Comparison of ENCODE assay signal across 18 mouse cellular contexts in genomic region chr5:31610376-31611086, GRCm38 (mm10). TPM values are rescaled to one million over a fixed set of nuclear protein-coding genes. Genes with fewer than 3 reads are reported as not detected.
DNase-seq lines count a peak whose midpoint lies in the region; ATAC-seq and TF ChIP-seq lines count a peak whose summit lies in the region.
"Had no signal": no experiment of that assay in that cellular context is flagged by ENCODE, and none has a peak within 500 bp of the region (broad histone marks: within the 10 kb centered on the region; RNA-seq: fewer than 3 reads in every experiment).

No protein-coding gene starts in this region.

- TF ChIP-seq CTCF in intestine, postnatal 0 days (IDR thresholded peaks at IDR 0.05; ENCODE audit: low read depth): no peak

- H3K4me3 ChIP-seq in heart, embryonic 10.5 days: no peak overlapping the region
- H3K4me3 ChIP-seq in intestine, postnatal 0 days (ENCODE audit: low read depth, low read length): no peak overlapping the region
- H3K4me3 ChIP-seq in hindbrain, embryonic 12.5 days: no peak overlapping the region
- H3K4me3 ChIP-seq: limb, embryonic 15.5 days; megakaryocyte, embryonic 14.5 days had no signal

- no peaks in the 10 kb centered on the region for H3K36me3 ChIP-seq in heart, embryonic 10.5 days
- H3K36me3 ChIP-seq in intestine, postnatal 0 days (ENCODE audit: control insufficient read depth, insufficient read depth): no peaks in the 10 kb centered on the region
- peaks cover under 1% of the 10 kb centered on the region; the same call in 1 of the 2 replicates for H3K36me3 ChIP-seq in hindbrain, embryonic 12.5 days
- H3K36me3 ChIP-seq: limb, embryonic 15.5 days had no signal

- no peaks in the 10 kb centered on the region for H3K9me3 ChIP-seq in heart, embryonic 10.5 days
- no peaks in the 10 kb centered on the region for H3K9me3 ChIP-seq in intestine, postnatal 0 days (ENCODE audit: control insufficient read depth)
- no peaks in the 10 kb centered on the region for H3K9me3 ChIP-seq in hindbrain, embryonic 12.5 days (replicated peaks)
- H3K9me3 ChIP-seq: limb, embryonic 15.5 days; megakaryocyte, embryonic 14.5 days had no signal

- DNase-seq in heart, embryonic 10.5 days (ENCODE audit: low spot score): no peak
- no peak for DNase-seq in heart, postnatal 4 days
- DNase-seq in lung, postnatal 10 days: peak; percentile 19
- no peak for DNase-seq in lung, postnatal 14 days
- DNase-seq in spleen, postnatal 36 days (ENCODE audit: low spot score in 2 of 2): no peak
- DNase-seq in gastrocnemius, adult 8-10 months (ENCODE audit: low spot score in 2 of 2): no peak
- DNase-seq: cerebellum, postnatal 10 days; embryo, embryonic 11 days; liver, postnatal 0 days; spleen, adult 18-20 months; thymus, postnatal 4 days had no signal

- no peak overlapping the region for H3K9ac ChIP-seq in intestine, postnatal 0 days (ENCODE audit: low read depth, low read length)
- H3K9ac ChIP-seq in hindbrain, embryonic 12.5 days: no peak overlapping the region
- H3K9ac ChIP-seq: limb, embryonic 15.5 days; liver, postnatal 0 days had no signal

- peaks cover 18% of the 10 kb centered on the region for H3K4me1 ChIP-seq in heart, embryonic 10.5 days
- H3K4me1 ChIP-seq in intestine, postnatal 0 days (replicated peaks; ENCODE audit: control insufficient read depth, insufficient read depth, low read length): no peaks in the 10 kb centered on the region
- H3K4me1 ChIP-seq in hindbrain, embryonic 12.5 days: peaks cover 10% of the 10 kb centered on the region

- H3K4me2 ChIP-seq in intestine, postnatal 0 days (replicated peaks; ENCODE audit: low read depth): no peak overlapping the region
- no peak overlapping the region for H3K4me2 ChIP-seq in hindbrain, embryonic 12.5 days (replicated peaks)
- H3K4me2 ChIP-seq: limb, embryonic 15.5 days had no signal

- no peaks in the 10 kb centered on the region for H3K27me3 ChIP-seq in heart, embryonic 10.5 days (ENCODE audit: insufficient read depth, poor library complexity, severe bottlenecking)
- no peaks in the 10 kb centered on the region for H3K27me3 ChIP-seq in intestine, postnatal 0 days (replicated peaks; ENCODE audit: control insufficient read depth, insufficient read depth, low read length)
- H3K27me3 ChIP-seq in hindbrain, embryonic 12.5 days: no peaks in the 10 kb centered on the region
- H3K27me3 ChIP-seq: CH12.LX; limb, embryonic 15.5 days; megakaryocyte, embryonic 14.5 days had no signal

- H3K27ac ChIP-seq in heart, embryonic 10.5 days: peak overlapping the region; percentile 56; the same call in 1 of the 2 replicates
- no peak overlapping the region for H3K27ac ChIP-seq in intestine, postnatal 0 days (ENCODE audit: low read depth, low read length)
- no peak overlapping the region for H3K27ac ChIP-seq in hindbrain, embryonic 12.5 days
- H3K27ac ChIP-seq: limb, embryonic 15.5 days had no signal

- ATAC-seq in intestine, postnatal 0 days: peak; percentile 22; the same call in 1 of the 2 replicates
- ATAC-seq in hindbrain, embryonic 12.5 days (ENCODE audit: low FRiP score): no peak
- ATAC-seq: forebrain, embryonic 14.5 days; inflammation-experienced regulatory T-cells, adult 6 months; liver, postnatal 0 days had no signal

- WGBS in heart, embryonic 10.5 days: 56% methylated on average over 13 of the region's 13 CpGs
- WGBS in intestine, postnatal 0 days: 58% methylated on average over 13 of the region's 13 CpGs
- WGBS in hindbrain, embryonic 12.5 days: 80% methylated on average over 13 of the region's 13 CpGs

RNA-seq across cellular contexts. Expression of gene Mrpl33, which starts 13.8 kb away (rescaled TPM):
- 294 and 320 TPM in 2 replicates for polyA plus RNA-seq in heart, embryonic 10.5 days (2016; fragmentation: Nextera tagmentation; extraction: Ambion mirVana)
- 100 to 1,000 TPM; 276 to 287 TPM for total RNA-seq in heart, postnatal 4 days (2021)
- 337 and 357 TPM in 2 replicates for polyA plus RNA-seq in intestine, postnatal 0 days (2015; fragmentation: Nextera tagmentation; extraction: Ambion mirVana)
- polyA plus RNA-seq in hindbrain, embryonic 12.5 days (2016; fragmentation: Nextera tagmentation; extraction: Ambion mirVana): 193 and 201 TPM in 2 replicates
- total RNA-seq in gastrocnemius, adult 8-10 months (2022): 100 to 1,000 TPM; 256 to 270 (median 258) TPM
